Mouse (Mus musculus): ENCODE results near the gene Hltf.
"Not testable (repeated sequence)": the region's sequence is repeated elsewhere in the genome, so short reads cannot be mapped to it uniquely, and the experiment has no call there.

The Hltf gene

GRCm38 (mm10) chr3:20057306-20058196 is at the start of gene Hltf:
Gene Hltf (plus strand): TSS chr3:20057811.
- peak; percentile 96 for DNase-seq

GRCm38 (mm10) chr3:20010464-20010863 is 47.1 kb upstream of the Hltf start:
- DNase-seq, result no peak

- DNase-seq, result not testable (repeated sequence)
Observed at GRCm38 (mm10) chr3:20010905-20011304, 46.7 kb upstream of the Hltf start.

- no peak for DNase-seq
Observed at GRCm38 (mm10) chr3:20014454-20014853, 43.2 kb upstream of the Hltf start.

- no peak for DNase-seq
Observed at GRCm38 (mm10) chr3:20018076-20018475, 39.5 kb upstream of the Hltf start.

- no peak for DNase-seq
Observed at GRCm38 (mm10) chr3:20023832-20024231, 33.8 kb upstream of the Hltf start.

GRCm38 (mm10) chr3:20026481-20026880 is 31.1 kb upstream of the Hltf start:
- no peak for DNase-seq

- DNase-seq, result no peak
Observed at GRCm38 (mm10) chr3:20026996-20027689, 30.5 kb upstream of the Hltf start.

- no peak for DNase-seq
Observed at GRCm38 (mm10) chr3:20027788-20028187, 29.8 kb upstream of the Hltf start.

GRCm38 (mm10) chr3:20028640-20029039 is 29.0 kb upstream of the Hltf start:
- DNase-seq, result no peak

GRCm38 (mm10) chr3:20030807-20031206 is 26.8 kb upstream of the Hltf start:
- no peak for DNase-seq

GRCm38 (mm10) chr3:20033761-20034718 is 23.6 kb upstream of the Hltf start:
- no peak for DNase-seq

GRCm38 (mm10) chr3:20034719-20035404 is 22.7 kb upstream of the Hltf start, which contains the start of gene Hps3:
Gene Hps3 (minus strand): TSS chr3:20035315.
- DNase-seq, result peak; percentile 92

- no peak for DNase-seq
Observed at GRCm38 (mm10) chr3:20036069-20036468, 21.5 kb upstream of the Hltf start.

GRCm38 (mm10) chr3:20041461-20041860 is 16.1 kb upstream of the Hltf start:
- DNase-seq, result not testable (repeated sequence)

GRCm38 (mm10) chr3:20044736-20045135 is 12.9 kb upstream of the Hltf start:
- DNase-seq, result not testable (repeated sequence)

GRCm38 (mm10) chr3:20058197-20058541 is 558 bp downstream of the Hltf start:
- DNase-seq, result no peak

- DNase-seq, result peak; percentile 11
Observed at GRCm38 (mm10) chr3:20076145-20077053, 18.8 kb downstream of the Hltf start.

GRCm38 (mm10) chr3:20082161-20082560 is 24.6 kb downstream of the Hltf start:
- DNase-seq, result no peak

- no peak for DNase-seq
Observed at GRCm38 (mm10) chr3:20103830-20104229, 46.2 kb downstream of the Hltf start.

GRCm38 (mm10) chr3:20104318-20104717 is 46.7 kb downstream of the Hltf start:
- no peak for DNase-seq

Data from lung, postnatal 10 days (tissue).